Mouse (Mus musculus) hindbrain, embryonic 10.5 days (tissue): ENCODE measurements around the gene Olfr1015. TPM values are rescaled to one million over a fixed set of nuclear protein-coding genes. Genes with fewer than 3 reads are reported as not detected.

Source experiments
- DNase-seq: peaks from one replicate; pipeline ENCODE4 v3.0.0-alpha.2; 2017; ENCODE audit warnings: low spot score
- H3K27ac ChIP-seq: fragments of 300-500 bp; sonication (generic); 2 replicates; pipeline ENCODE4 v1.5.1; 2016; ENCODE audit warnings: mild to moderate bottlenecking, moderate library complexity
- H3K27me3 ChIP-seq: fragments of 300-500 bp; sonication (generic); 2 replicates; pipeline ENCODE4 v1.6.1; 2016; ENCODE audit warnings: mild to moderate bottlenecking; ENCODE audit not compliant: poor library complexity, insufficient read depth, severe bottlenecking
- H3K36me3 ChIP-seq: fragments of 300-500 bp; sonication (generic); 2 replicates; pipeline ENCODE4 v1.6.1; 2016; ENCODE audit warnings: mild to moderate bottlenecking, moderate library complexity
- H3K4me1 ChIP-seq: fragments of 300-500 bp; sonication (generic); replicated peaks from 2 replicates; pipeline ENCODE4 v1.6.1; 2016; ENCODE audit warnings: mild to moderate bottlenecking
- H3K4me3 ChIP-seq: fragments of 300-500 bp; sonication (generic); 2 replicates; pipeline ENCODE4 v1.5.1; 2016; ENCODE audit warnings: mild to moderate bottlenecking, moderate library complexity
- H3K9me3 ChIP-seq: fragments of 300-500 bp; sonication (generic); 2 replicates; pipeline ENCODE4 v1.6.1; 2016; ENCODE audit warnings: mild to moderate bottlenecking, moderate library complexity
- WGBS: fragments of 180-500 bp; shearing (Covaris S2); methylation state at CpG from one replicate; pipeline ENCODE4 v1.1.7; 2016; 5-methylcytosine and 5-hydroxymethylcytosine counted together
- polyA plus RNA-seq: library from polyadenylated mRNA; unstranded; fragments of >200 nt; fragmentation: Nextera tagmentation; extraction: Ambion mirVana; gene quantifications from 2 replicates; pipeline ENCODE4 v1.2.1, GENCODE M21; 2016

Gene Olfr1015
- polyA plus RNA-seq: not detected in 2 replicates

DNA sequence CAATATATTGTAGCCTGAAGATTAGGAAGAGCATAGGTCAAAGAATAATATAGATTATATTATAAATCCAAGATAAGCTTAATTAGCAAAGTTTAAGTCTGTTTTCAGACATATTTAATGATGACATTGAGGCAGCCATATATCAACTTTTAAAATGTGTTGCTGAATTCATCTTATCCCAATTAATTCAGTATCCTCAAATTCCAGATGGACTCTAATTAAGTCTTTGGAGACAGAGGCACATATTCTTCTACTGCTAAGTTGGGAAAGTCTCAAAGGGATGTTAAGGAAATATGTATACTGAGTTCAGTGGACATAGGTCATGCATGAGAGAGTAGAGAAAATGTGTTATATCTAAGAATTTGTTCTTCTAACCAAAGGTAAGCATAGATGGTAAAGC is at the start of gene Olfr1015:
TSS of gene Olfr1015 (plus strand) at position 301 of the 400 bp plus-strand sequence.
- DNase-seq: no peak
- no peak within 1 kb of the TSS for H3K4me3 ChIP-seq
- no peaks in the 10 kb centered on the region for H3K4me1 ChIP-seq
- no peak within 1 kb of the TSS for H3K27ac ChIP-seq
- no peaks in the 10 kb centered on the region for H3K36me3 ChIP-seq
- H3K27me3 ChIP-seq: no peaks in the 10 kb centered on the region
- H3K9me3 ChIP-seq: no peaks in the 10 kb centered on the region

GRCm38 (mm10) chr2:85753822-85754221 is 28.0 kb upstream of the Olfr1015 start:
- DNase-seq: no peak
- Histone ChIP-seq H3K36me3 (no peaks in the 10 kb centered on the region), H3K27ac (no peak overlapping the region)

DNA sequence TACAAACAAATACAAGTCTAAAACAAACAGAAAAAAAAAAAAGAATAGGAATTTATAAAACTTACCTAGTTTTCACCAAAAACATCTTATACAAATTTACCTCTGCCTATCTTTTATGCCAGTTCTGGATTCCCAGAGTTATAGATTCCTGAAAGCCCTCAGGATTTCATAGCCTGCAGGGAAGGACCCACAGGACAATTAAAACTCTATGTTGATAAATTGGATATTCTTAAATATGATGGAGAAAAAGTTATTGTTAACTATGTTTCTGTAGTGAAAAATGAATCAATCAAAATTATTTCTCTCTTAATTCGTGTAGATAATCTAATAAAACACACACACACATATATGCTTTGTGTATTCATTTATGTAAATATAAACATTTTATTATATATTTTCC is 19.2 kb upstream of the Olfr1015 start, which contains the start of gene Olfr1012:
TSS of gene Olfr1012 (minus strand) at position 101 of the 400 bp plus-strand sequence.
- Histone ChIP-seq H3K36me3 (no peaks in the 10 kb centered on the region), H3K4me3 (no peak within 1 kb of the TSS), H3K27ac (no peak within 1 kb of the TSS), H3K4me1 (no peaks in the 10 kb centered on the region), H3K9me3 (no peaks in the 10 kb centered on the region), H3K27me3 (no peaks in the 10 kb centered on the region)
- WGBS: 74% methylated on average over 1 of the region's 1 CpGs
- no peak for DNase-seq

More at GRCm38 (mm10) chr2:85753822-85754221, 28.0 kb upstream of the Olfr1015 start:
- Histone ChIP-seq H3K4me3 (no peak overlapping the region), H3K4me1 (no peaks in the 10 kb centered on the region), H3K9me3 (no peaks in the 10 kb centered on the region), H3K27me3 (no peaks in the 10 kb centered on the region)
- 74% methylated on average over 4 of the region's 4 CpGs for WGBS

DNA sequence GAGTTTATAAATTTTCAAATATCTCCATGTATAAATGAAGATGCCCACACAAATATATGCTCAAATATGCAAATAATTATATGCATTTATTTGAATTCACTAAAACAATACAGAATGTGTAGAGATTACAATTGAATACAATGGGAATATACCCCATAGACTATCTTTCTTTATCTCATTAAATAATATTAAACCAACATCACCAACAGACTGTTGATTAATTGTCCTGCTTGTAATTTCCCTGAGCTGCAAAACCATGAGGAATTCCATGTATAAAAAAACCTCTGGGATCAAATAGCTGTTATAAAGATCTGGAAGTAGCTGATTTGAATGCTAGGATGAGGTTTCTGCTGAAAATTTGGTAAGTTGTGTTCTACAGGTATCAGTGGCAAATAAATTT is 15.0 kb upstream of the Olfr1015 start, which contains the start of gene Olfr1013:
TSS of gene Olfr1013 (plus strand) at position 301 of the 400 bp plus-strand sequence.
- no peaks in the 10 kb centered on the region for H3K27me3 ChIP-seq
- H3K4me1 ChIP-seq: no peaks in the 10 kb centered on the region
- no peak for DNase-seq
- H3K36me3 ChIP-seq: no peaks in the 10 kb centered on the region
- no peaks in the 10 kb centered on the region for H3K9me3 ChIP-seq
- H3K27ac ChIP-seq: no peak within 1 kb of the TSS
- no peak within 1 kb of the TSS for H3K4me3 ChIP-seq

- Histone ChIP-seq H3K4me1 (no peaks in the 10 kb centered on the region), H3K27ac (no peak within 1 kb of the TSS), H3K36me3 (no peaks in the 10 kb centered on the region), H3K9me3 (no peaks in the 10 kb centered on the region), H3K4me3 (no peak within 1 kb of the TSS), H3K27me3 (no peaks in the 10 kb centered on the region)
- no peak for DNase-seq
Measured at GRCm38 (mm10) chr2:85772413-85772812, 9.4 kb upstream of the Olfr1015 start, which contains the start of gene Olfr1014. Gene Olfr1014, plus strand, starts transcription at chr2:85772713.

DNA sequence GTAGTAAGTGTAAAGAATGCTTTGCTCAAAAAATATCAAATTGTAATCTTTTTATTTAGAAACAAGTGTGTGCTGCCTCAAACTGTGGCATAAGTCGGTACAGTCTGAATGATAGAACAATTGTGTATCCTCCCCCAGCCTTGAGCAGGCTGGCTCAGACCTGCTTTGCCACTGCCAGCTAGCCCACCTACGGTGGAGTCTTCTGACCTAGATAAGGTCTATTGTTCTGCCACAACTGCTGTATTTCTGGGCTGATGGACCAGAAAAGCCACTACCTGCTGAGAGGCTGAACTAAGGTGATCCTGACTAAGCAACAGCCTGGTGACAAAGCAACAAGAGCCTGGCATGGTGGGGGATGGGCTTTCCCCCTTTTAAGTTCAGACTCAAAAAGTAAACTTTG is 10.5 kb downstream of the Olfr1015 start:
- Histone ChIP-seq H3K9me3 (peaks cover 5% of the 10 kb centered on the region; the same call in 1 of the 2 replicates), H3K36me3 (no peaks in the 10 kb centered on the region), H3K27ac (no peak overlapping the region), H3K4me1 (peaks cover 4% of the 10 kb centered on the region; the same call in 1 of the 2 replicates), H3K27me3 (no peaks in the 10 kb centered on the region), H3K4me3 (no peak overlapping the region)
- 31% methylated on average over 2 of the region's 2 CpGs for WGBS
- DNase-seq: peak; percentile 4

GRCm38 (mm10) chr2:85802444-85802843 is 20.6 kb downstream of the Olfr1015 start, which contains the start of gene Olfr1016:
Gene Olfr1016, minus strand, starts transcription at chr2:85802544.
- no peak within 1 kb of the TSS for H3K27ac ChIP-seq
- no peaks in the 10 kb centered on the region for H3K36me3 ChIP-seq
- H3K27me3 ChIP-seq: no peaks in the 10 kb centered on the region
- WGBS: 94% methylated on average over 2 of the region's 2 CpGs
- H3K4me1 ChIP-seq: no peaks in the 10 kb centered on the region
- H3K4me3 ChIP-seq: no peak within 1 kb of the TSS
- no peak for DNase-seq
- H3K9me3 ChIP-seq: no peaks in the 10 kb centered on the region

DNA sequence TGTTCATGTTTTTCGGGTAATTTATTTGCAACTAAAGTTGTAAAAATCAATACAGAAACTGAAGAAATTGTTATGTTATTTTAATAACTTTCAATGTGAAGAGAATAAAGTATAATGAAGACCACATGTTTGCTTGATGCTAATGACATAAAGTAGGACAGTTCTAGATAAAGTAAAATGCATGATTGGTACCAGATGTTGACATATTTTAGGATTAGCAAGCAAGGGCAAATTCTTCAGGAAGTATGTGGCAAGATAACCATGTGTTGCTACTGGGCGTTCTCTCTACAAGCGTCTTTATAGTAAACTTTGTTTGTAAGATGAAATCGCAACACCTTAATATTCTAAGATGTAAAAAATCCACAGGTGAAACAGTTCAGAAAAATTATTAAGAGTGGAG is 22.7 kb downstream of the Olfr1015 start:
- DNase-seq: no peak
- Histone ChIP-seq H3K4me1 (no peaks in the 10 kb centered on the region), H3K27me3 (no peaks in the 10 kb centered on the region), H3K9me3 (no peaks in the 10 kb centered on the region), H3K36me3 (no peaks in the 10 kb centered on the region), H3K27ac (no peak overlapping the region), H3K4me3 (no peak overlapping the region)
- 77% methylated on average over 4 of the region's 4 CpGs for WGBS

DNA sequence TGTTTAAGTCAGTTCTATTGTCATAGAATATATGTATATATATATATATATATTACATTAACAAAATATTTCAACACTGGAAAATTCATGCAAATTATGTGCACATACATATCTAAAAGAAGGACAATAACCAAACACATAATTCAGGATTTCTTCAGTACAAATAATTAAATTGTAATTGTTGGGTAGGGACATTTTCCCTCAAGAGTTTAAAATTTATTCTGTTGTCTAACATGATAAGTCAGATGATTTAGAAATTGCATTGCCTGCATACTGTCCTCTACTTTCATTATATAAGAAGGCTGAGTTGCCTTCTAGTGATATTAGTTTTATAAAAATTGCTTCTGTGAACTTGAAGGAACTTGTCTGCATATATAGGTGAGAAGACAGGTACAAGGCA is 36.4 kb downstream of the Olfr1015 start, which contains the start of gene Olfr1018:
TSS of gene Olfr1018 (plus strand) at position 301 of the 400 bp plus-strand sequence.
- Histone ChIP-seq H3K9me3 (no peaks in the 10 kb centered on the region), H3K27me3 (no peaks in the 10 kb centered on the region), H3K27ac (no peak within 1 kb of the TSS), H3K36me3 (no peaks in the 10 kb centered on the region), H3K4me1 (no peaks in the 10 kb centered on the region), H3K4me3 (no peak within 1 kb of the TSS)
- DNase-seq: no peak

Other genes with a start within 250 kb of the Olfr1015 start
- gene Olfr996, start 202.8 kb upstream of the Olfr1015 start, polyA plus RNA-seq: not detected in 2 replicates
- gene Olfr998, start 193.1 kb upstream of the Olfr1015 start, polyA plus RNA-seq: not detected in 2 replicates
- gene Olfr1000, start 170.1 kb upstream of the Olfr1015 start, polyA plus RNA-seq: not detected in 2 replicates
- not detected in 2 replicates for gene Olfr1002, start 131.3 kb upstream of the Olfr1015 start, polyA plus RNA-seq
- gene Olfr154, start 117.6 kb upstream of the Olfr1015 start, polyA plus RNA-seq: not detected in 2 replicates
- gene Olfr1006, start 103.2 kb upstream of the Olfr1015 start, polyA plus RNA-seq: not detected in 2 replicates
- not detected in 2 replicates for gene Olfr1008, start 92.6 kb upstream of the Olfr1015 start, polyA plus RNA-seq
- not detected in 2 replicates for gene Olfr1009, start 66.6 kb upstream of the Olfr1015 start, polyA plus RNA-seq
- not detected in 2 replicates for gene Olfr1012, start 19.3 kb upstream of the Olfr1015 start, polyA plus RNA-seq
- gene Olfr1013, start 14.9 kb upstream of the Olfr1015 start, polyA plus RNA-seq: not detected in 2 replicates
- not detected in 2 replicates for gene Olfr1014, start 9.3 kb upstream of the Olfr1015 start, polyA plus RNA-seq
- not detected in 2 replicates for gene Olfr1016, start 20.5 kb downstream of the Olfr1015 start, polyA plus RNA-seq
- not detected in 2 replicates for gene Olfr1018, start 36.5 kb downstream of the Olfr1015 start, polyA plus RNA-seq
- gene Olfr1019, start 63.5 kb downstream of the Olfr1015 start, polyA plus RNA-seq: not detected in 2 replicates
- not detected in 2 replicates for gene Olfr1020, start 65.0 kb downstream of the Olfr1015 start, polyA plus RNA-seq
- not detected in 2 replicates for gene Olfr1022, start 86.6 kb downstream of the Olfr1015 start, polyA plus RNA-seq
- gene Olfr1023, start 103.6 kb downstream of the Olfr1015 start, polyA plus RNA-seq: not detected in 2 replicates
- not detected in 2 replicates for gene Olfr1024, start 123.0 kb downstream of the Olfr1015 start, polyA plus RNA-seq
- not detected in 2 replicates for gene Olfr1025-ps1, start 133.2 kb downstream of the Olfr1015 start, polyA plus RNA-seq
- gene Olfr1026, start 139.5 kb downstream of the Olfr1015 start, polyA plus RNA-seq: not detected in 2 replicates
- gene Olfr1028, start 168.4 kb downstream of the Olfr1015 start, polyA plus RNA-seq: not detected in 2 replicates
- not detected in 2 replicates for gene Olfr1029, start 191.9 kb downstream of the Olfr1015 start, polyA plus RNA-seq
- gene Olfr1030, start 197.3 kb downstream of the Olfr1015 start, polyA plus RNA-seq: not detected in 2 replicates
- gene Olfr1031, start 208.3 kb downstream of the Olfr1015 start, polyA plus RNA-seq: not detected in 2 replicates
- gene Olfr1032, start 223.5 kb downstream of the Olfr1015 start, polyA plus RNA-seq: not detected in 2 replicates
- not detected in 2 replicates for gene Olfr1033, start 238.6 kb downstream of the Olfr1015 start, polyA plus RNA-seq